Mouse (Mus musculus): Measurements from ENCODE around the gene Kcne1.

- TF ChIP-seq EP300 (IDR thresholded peaks at IDR 0.05) (no peak), CTCF (IDR thresholded peaks at IDR 0.05) (no peak)
Measured at GRCm38 (mm10) chr16:92357023-92357422, 2.2 kb downstream of the Kcne1 start.

Data from lung, postnatal 0 days (tissue).